Mouse (Mus musculus) heart, adult 2 months (tissue): ENCODE measurements around the gene Dip2c. TPM values are rescaled to one million over a fixed set of nuclear protein-coding genes. Genes with fewer than 3 reads are reported as not detected.

Experiments
- DNase-seq, 2 experiments: peaks; one replicate each; pipeline ENCODE4 v3.0.0; 2021
- H3K27ac ChIP-seq: fragments of 200-600 bp; 2 replicates; pipeline ENCODE4 v1.8.1; 2022
- H3K27me3 ChIP-seq: fragments of 200-500 bp; 2 replicates; pipeline ENCODE4 v1.6.1; 2012; ENCODE audit warnings: mild to moderate bottlenecking, low read length, inconsistent platforms, mixed read lengths; ENCODE audit not compliant: control insufficient read depth, insufficient read depth
- H3K36me3 ChIP-seq: fragments of 200-500 bp; 2 replicates; pipeline ENCODE4 v1.6.1; 2012; ENCODE audit warnings: low read length, inconsistent platforms; ENCODE audit not compliant: control insufficient read depth, insufficient read depth
- H3K4me1 ChIP-seq: fragments of 200-500 bp; 2 replicates; pipeline ENCODE4 v1.6.1; 2011; ENCODE audit warnings: low read length; ENCODE audit not compliant: control insufficient read depth, insufficient read depth
- H3K4me3 ChIP-seq: fragments of 200-600 bp; 2 replicates; pipeline ENCODE4 v1.8.1; 2022
- H3K79me2 ChIP-seq: fragments of 200-500 bp; replicated peaks from 2 replicates; pipeline ENCODE4 v1.6.1; 2012; ENCODE audit warnings: mild to moderate bottlenecking, inconsistent platforms, low read length, moderate library complexity, mixed read lengths; ENCODE audit not compliant: control insufficient read depth, insufficient read depth
- H3K9ac ChIP-seq: fragments of 200-500 bp; 2 replicates; pipeline ENCODE4 v1.6.1; 2012; ENCODE audit warnings: low read depth, mild to moderate bottlenecking, control low read depth, inconsistent platforms, low read length, mixed read lengths
- CTCF ChIP-seq: fragments of 200-600 bp; IDR thresholded peaks from 2 replicates; pipeline ENCODE4 v1.8.1; 2022; ENCODE audit warnings: antibody characterized with exemption, mild to moderate bottlenecking, moderate library complexity
- EP300 ChIP-seq: fragments of 200-500 bp; IDR thresholded peaks from 2 replicates; pipeline ENCODE4 v1.6.1; 2011; ENCODE audit warnings: low read depth, low read length, control low read depth; ENCODE audit not compliant: insufficient read depth
- POLR2A ChIP-seq: fragments of 200-500 bp; IDR thresholded peaks from 2 replicates; pipeline ENCODE4 v1.6.1; 2011; ENCODE audit warnings: mild to moderate bottlenecking, low read depth, low read length, control low read depth; ENCODE audit not compliant: insufficient read depth
- WGBS: fragments of 180-500 bp; shearing (Covaris S2); methylation state at CpG from one replicate; pipeline ENCODE4 v1.1.7; 2018; 5-methylcytosine and 5-hydroxymethylcytosine counted together
- intact Hi-C: fragments of 180-260 bp; cut with DNase I; formaldehyde crosslinking; loops from one replicate; pipeline ENCODE4 v1.15.1; 2025
- polyA plus RNA-seq: library from polyadenylated mRNA; depleted of rRNA; stranded (reverse); fragments of >200 nt; gene quantifications from 2 replicates; pipeline ENCODE4 v1.2.3, GENCODE M21; 2012; rRNA removed
- total RNA-seq, 2 experiments: library from RNA; stranded (reverse); gene quantifications; 2 replicates each; pipeline ENCODE4 v1.2.3; 2021

The Dip2c gene
- total and polyA plus RNA-seq, 3 experiments = 19.1 to 43.7 (median 36.3) TPM

GRCm38 (mm10) chr13:9712971-9713370, 436.6 kb downstream of the Dip2c start:
- H3K79me2 ChIP-seq = peaks cover 3% of the 10 kb centered on the region
- TF ChIP-seq POLR2A (no peak), CTCF (no peak), EP300 (no peak)
- DNase-seq = no peak
- no peaks in the 10 kb centered on the region; the same call in 1 of the 2 replicates for H3K36me3 ChIP-seq
- intact Hi-C loops = no loop called here
- 82% methylated on average over 3 of the region's 3 CpGs for WGBS
- H3K4me1 ChIP-seq = no peaks in the 10 kb centered on the region
- no peak overlapping the region for H3K9ac ChIP-seq
- H3K27me3 ChIP-seq = no peaks in the 10 kb centered on the region
- no peak overlapping the region for H3K27ac ChIP-seq
- H3K4me3 ChIP-seq = no peak overlapping the region

- no peaks in the 10 kb centered on the region; the same call in 1 of the 2 replicates for H3K36me3 ChIP-seq
- H3K27me3 ChIP-seq = no peaks in the 10 kb centered on the region
- H3K9ac ChIP-seq = no peak overlapping the region
- no peak for DNase-seq
- H3K27ac ChIP-seq = no peak overlapping the region
- peaks cover 3% of the 10 kb centered on the region for H3K79me2 ChIP-seq
- intact Hi-C loops = no loop called here
- 47% methylated on average over 6 of the region's 6 CpGs for WGBS
- H3K4me3 ChIP-seq = no peak overlapping the region
- H3K4me1 ChIP-seq = no peaks in the 10 kb centered on the region
- TF ChIP-seq CTCF (no peak), EP300 (no peak), POLR2A (no peak)
Measured at GRCm38 (mm10) chr13:9713462-9714134, 437.3 kb downstream of the Dip2c start.

- H3K79me2 ChIP-seq = peaks cover 1% of the 10 kb centered on the region; the same call in 1 of the 2 replicates
- H3K4me1 ChIP-seq = no peaks in the 10 kb centered on the region
- intact Hi-C loops = no loop called here
- DNase-seq = no peak
- H3K36me3 ChIP-seq = no peaks in the 10 kb centered on the region
- H3K27ac ChIP-seq = no peak overlapping the region
- no peaks in the 10 kb centered on the region for H3K27me3 ChIP-seq
- 81% methylated on average over 1 of the region's 1 CpGs for WGBS
- H3K9ac ChIP-seq = no peak overlapping the region
- TF ChIP-seq CTCF (no peak), EP300 (no peak), POLR2A (no peak)
- H3K4me3 ChIP-seq = no peak overlapping the region
Measured at GRCm38 (mm10) chr13:9715224-9715623, 438.9 kb downstream of the Dip2c start.

Other genes with a start within 250 kb of the Dip2c start
- gene Larp4b, start 182.6 kb upstream of the Dip2c start, total RNA-seq = 10 to 100 TPM; 67.4 to 75.3 TPM
- gene Larp4b, start 182.6 kb upstream of the Dip2c start, polyA plus RNA-seq = 17.0 and 25.9 TPM in 2 replicates